Mouse (Mus musculus): ENCODE measurements at regions not wholly inside any gene's neighbourhood (a gene's known extent, or its start where the extent isn't known, plus 50 kb on each side); places are given as distances from the start of the nearest gene placed in this dataset.
"Not testable (repeated sequence)": the region's sequence is repeated elsewhere in the genome, so short reads cannot be mapped to it uniquely, and the experiment has no call there.

- ATAC-seq (ENCODE audit: low FRiP score), result no peak
- no peak overlapping the region for H3K27ac ChIP-seq
- no peaks in the 10 kb centered on the region for H3K9me3 ChIP-seq (replicated peaks)
- no peak overlapping the region for H3K4me3 ChIP-seq
- no peak overlapping the region for H3K4me2 ChIP-seq (replicated peaks)
- no peaks in the 10 kb centered on the region for H3K4me1 ChIP-seq
- H3K9ac ChIP-seq, result no peak overlapping the region
- no peaks in the 10 kb centered on the region for H3K36me3 ChIP-seq
- H3K27me3 ChIP-seq, result no peaks in the 10 kb centered on the region
Measured at GRCm38 (mm10) chr10:31143856-31144488, 169.2 kb upstream of the Hddc2 start.

GRCm38 (mm10) chr10:31144489-31144872 is 168.7 kb upstream of the Hddc2 start:
- Histone ChIP-seq H3K27me3 (no peaks in the 10 kb centered on the region), H3K27ac (no peak overlapping the region), H3K9ac (no peak overlapping the region), H3K4me3 (no peak overlapping the region), H3K36me3 (no peaks in the 10 kb centered on the region), H3K4me1 (no peaks in the 10 kb centered on the region), H3K9me3 (replicated peaks) (no peaks in the 10 kb centered on the region), H3K4me2 (replicated peaks) (no peak overlapping the region)
- ATAC-seq (ENCODE audit: low FRiP score), result no peak
- 85% methylated on average over 3 of the region's 3 CpGs for WGBS

DNA sequence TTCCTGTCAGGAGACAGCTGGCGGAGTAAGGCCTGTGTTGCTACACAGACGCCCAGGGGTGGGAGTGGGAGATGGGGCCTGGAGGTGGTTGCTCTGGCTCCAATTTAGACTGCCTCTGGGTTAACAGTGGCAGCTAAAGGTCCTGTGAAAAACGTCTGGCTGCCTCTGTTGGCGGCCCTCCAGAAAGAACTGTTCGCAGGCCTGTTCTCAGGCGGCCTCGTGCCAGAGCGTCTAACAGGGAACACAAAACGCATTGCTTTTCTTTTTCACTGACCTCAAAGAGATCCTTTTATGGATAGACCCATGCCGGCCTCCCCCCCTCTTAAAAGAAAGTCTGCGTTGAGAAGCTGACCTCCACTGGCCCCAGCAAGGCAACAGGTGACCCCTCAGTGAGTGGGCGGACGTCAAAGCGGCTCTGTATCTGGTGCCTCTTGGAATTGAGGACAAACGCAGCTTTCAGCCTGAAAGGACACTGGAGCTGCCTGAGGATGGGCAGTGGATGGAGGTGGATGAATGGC is 140.0 kb upstream of the Hddc2 start:
- H3K27me3 ChIP-seq, result no peaks in the 10 kb centered on the region
- peak; percentile 82 for ATAC-seq (ENCODE audit: low FRiP score)
- H3K9ac ChIP-seq, result no peak overlapping the region
- no peaks in the 10 kb centered on the region for H3K9me3 ChIP-seq (replicated peaks)
- no peak overlapping the region for H3K4me3 ChIP-seq
- H3K4me2 ChIP-seq (replicated peaks), result no peak overlapping the region
- H3K27ac ChIP-seq, result no peak overlapping the region
- WGBS, result 38% methylated on average over 15 of the region's 15 CpGs
- H3K36me3 ChIP-seq, result no peaks in the 10 kb centered on the region
- H3K4me1 ChIP-seq, result peaks cover 8% of the 10 kb centered on the region; the same call in 1 of the 2 replicates

DNA sequence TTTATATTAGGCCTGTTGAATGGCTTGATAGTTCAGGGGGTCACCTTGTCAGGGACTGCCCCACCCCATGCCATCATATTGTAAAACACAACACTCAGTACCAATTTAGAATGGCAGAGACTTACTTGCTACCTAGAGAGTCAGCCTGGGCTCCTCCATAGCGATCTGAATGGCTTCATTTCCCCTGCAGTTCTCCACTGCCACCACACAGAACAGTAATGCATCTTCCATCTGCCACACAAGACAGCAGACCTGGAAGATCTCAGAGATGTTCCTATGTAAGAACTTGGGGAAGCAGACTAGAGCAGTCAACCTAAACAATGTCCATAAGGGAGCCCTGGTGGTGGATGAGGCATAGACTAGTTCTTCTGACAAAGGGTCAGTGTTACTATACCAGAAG is 123.6 kb upstream of the Hddc2 start:
- 0 out of 2 replicates have a peak, but pooled peaks have one; percentile 11 for ATAC-seq (ENCODE audit: low FRiP score)
- Histone ChIP-seq H3K4me3 (no peak overlapping the region), H3K36me3 (no peaks in the 10 kb centered on the region), H3K9me3 (replicated peaks) (no peaks in the 10 kb centered on the region), H3K9ac (no peak overlapping the region), H3K27me3 (no peaks in the 10 kb centered on the region), H3K4me2 (replicated peaks) (no peak overlapping the region), H3K4me1 (no peaks in the 10 kb centered on the region), H3K27ac (no peak overlapping the region)
- 41% methylated on average over 1 of the region's 1 CpGs for WGBS

- H3K36me3 ChIP-seq; H3K9me3 ChIP-seq (replicated peaks); H3K4me1 ChIP-seq; H3K4me3 ChIP-seq; H3K4me2 ChIP-seq (replicated peaks); H3K27me3 ChIP-seq; ATAC-seq (ENCODE audit: low FRiP score); H3K27ac ChIP-seq; H3K9ac ChIP-seq: not testable (repeated sequence)
- 91% methylated on average over 8 of the region's 8 CpGs for WGBS
Measured at GRCm38 (mm10) chr10:31212164-31212563, 101.0 kb upstream of the Hddc2 start.

DNA sequence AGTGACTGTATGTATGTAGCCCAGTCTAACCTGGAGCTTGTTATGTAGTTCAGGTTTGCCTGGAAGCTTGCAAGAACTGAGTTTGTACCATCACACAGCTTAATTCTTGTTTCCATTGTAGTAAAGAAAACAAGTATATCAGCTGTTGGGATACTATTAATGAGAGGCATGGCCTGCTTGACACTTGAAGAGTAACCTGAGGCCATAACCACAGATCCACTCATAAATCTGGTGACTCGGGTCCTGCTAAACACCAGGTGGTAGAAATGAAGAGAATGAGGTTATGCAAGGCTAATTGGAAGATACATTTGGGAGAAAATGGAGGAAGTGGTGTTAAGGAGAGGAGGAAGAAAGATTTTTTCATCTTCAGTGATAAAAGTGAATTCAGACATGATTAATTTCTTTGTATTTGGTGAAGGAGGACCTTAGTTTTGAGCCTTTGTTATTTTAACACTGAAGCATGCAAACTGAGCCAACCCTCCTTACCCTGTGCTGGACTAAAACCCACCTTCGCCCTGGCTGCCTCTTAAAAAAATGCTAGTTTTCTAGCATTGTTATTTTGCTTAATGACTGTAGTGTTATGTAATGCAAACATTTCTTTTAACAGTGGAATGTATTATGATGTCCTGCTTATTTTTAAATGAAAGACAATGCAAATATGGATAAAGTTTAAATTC is 100.3 kb upstream of the Hddc2 start:
- H3K27me3 ChIP-seq, result no peaks in the 10 kb centered on the region
- 82% methylated on average over 2 of the region's 2 CpGs for WGBS
- H3K9me3 ChIP-seq (replicated peaks), result no peaks in the 10 kb centered on the region
- H3K4me2 ChIP-seq (replicated peaks), result no peak overlapping the region
- no peak for ATAC-seq (ENCODE audit: low FRiP score)
- no peak overlapping the region for H3K4me3 ChIP-seq
- H3K9ac ChIP-seq, result no peak overlapping the region
- H3K27ac ChIP-seq, result no peak overlapping the region
- H3K4me1 ChIP-seq, result no peaks in the 10 kb centered on the region
- no peaks in the 10 kb centered on the region for H3K36me3 ChIP-seq

GRCm38 (mm10) chr10:31221902-31222301 is 91.3 kb upstream of the Hddc2 start:
- no peaks in the 10 kb centered on the region for H3K4me1 ChIP-seq
- no peaks in the 10 kb centered on the region for H3K27me3 ChIP-seq
- no peak overlapping the region for H3K4me2 ChIP-seq (replicated peaks)
- ATAC-seq (ENCODE audit: low FRiP score), result no peak
- no peak overlapping the region for H3K4me3 ChIP-seq
- H3K27ac ChIP-seq, result no peak overlapping the region
- no peak overlapping the region for H3K9ac ChIP-seq
- H3K36me3 ChIP-seq, result no peaks in the 10 kb centered on the region
- no peaks in the 10 kb centered on the region for H3K9me3 ChIP-seq (replicated peaks)
- WGBS, result 80% methylated on average over 1 of the region's 1 CpGs

DNA sequence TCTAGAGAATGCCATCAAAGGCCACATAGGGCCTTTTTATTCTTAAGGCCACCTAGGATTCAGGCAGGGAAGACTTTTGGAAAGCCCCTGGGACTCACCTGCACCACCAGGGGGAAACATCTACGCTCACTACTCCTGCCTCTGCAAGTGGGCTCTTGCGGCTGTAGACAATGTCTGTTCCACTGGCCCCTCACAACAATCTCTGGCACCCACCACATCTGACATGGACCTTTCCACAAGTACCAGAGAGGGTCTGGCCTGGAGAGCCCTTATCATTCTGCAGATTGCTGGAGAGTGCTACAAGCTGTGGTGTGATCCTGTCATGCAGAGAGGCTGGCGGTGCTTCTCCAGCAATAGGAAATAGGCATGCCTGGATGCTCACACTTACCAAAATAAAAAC is 84.1 kb upstream of the Hddc2 start:
- H3K4me2 ChIP-seq (replicated peaks), result no peak overlapping the region
- H3K9me3 ChIP-seq (replicated peaks), result no peaks in the 10 kb centered on the region
- H3K4me3 ChIP-seq, result no peak overlapping the region
- no peak overlapping the region for H3K27ac ChIP-seq
- H3K4me1 ChIP-seq, result no peaks in the 10 kb centered on the region
- H3K36me3 ChIP-seq, result no peaks in the 10 kb centered on the region
- no peak overlapping the region for H3K9ac ChIP-seq
- no peaks in the 10 kb centered on the region for H3K27me3 ChIP-seq
- WGBS, result 87% methylated on average over 3 of the region's 3 CpGs
- no peak for ATAC-seq (ENCODE audit: low FRiP score)

GRCm38 (mm10) chr10:31242442-31242966 is 70.7 kb upstream of the Hddc2 start:
- ATAC-seq (ENCODE audit: low FRiP score), result no peak
- Histone ChIP-seq H3K4me1 (no peaks in the 10 kb centered on the region), H3K4me3 (no peak overlapping the region), H3K9ac (no peak overlapping the region), H3K9me3 (replicated peaks) (no peaks in the 10 kb centered on the region), H3K27ac (no peak overlapping the region), H3K27me3 (no peaks in the 10 kb centered on the region), H3K36me3 (no peaks in the 10 kb centered on the region), H3K4me2 (replicated peaks) (no peak overlapping the region)
- 82% methylated on average over 3 of the region's 3 CpGs for WGBS

DNA sequence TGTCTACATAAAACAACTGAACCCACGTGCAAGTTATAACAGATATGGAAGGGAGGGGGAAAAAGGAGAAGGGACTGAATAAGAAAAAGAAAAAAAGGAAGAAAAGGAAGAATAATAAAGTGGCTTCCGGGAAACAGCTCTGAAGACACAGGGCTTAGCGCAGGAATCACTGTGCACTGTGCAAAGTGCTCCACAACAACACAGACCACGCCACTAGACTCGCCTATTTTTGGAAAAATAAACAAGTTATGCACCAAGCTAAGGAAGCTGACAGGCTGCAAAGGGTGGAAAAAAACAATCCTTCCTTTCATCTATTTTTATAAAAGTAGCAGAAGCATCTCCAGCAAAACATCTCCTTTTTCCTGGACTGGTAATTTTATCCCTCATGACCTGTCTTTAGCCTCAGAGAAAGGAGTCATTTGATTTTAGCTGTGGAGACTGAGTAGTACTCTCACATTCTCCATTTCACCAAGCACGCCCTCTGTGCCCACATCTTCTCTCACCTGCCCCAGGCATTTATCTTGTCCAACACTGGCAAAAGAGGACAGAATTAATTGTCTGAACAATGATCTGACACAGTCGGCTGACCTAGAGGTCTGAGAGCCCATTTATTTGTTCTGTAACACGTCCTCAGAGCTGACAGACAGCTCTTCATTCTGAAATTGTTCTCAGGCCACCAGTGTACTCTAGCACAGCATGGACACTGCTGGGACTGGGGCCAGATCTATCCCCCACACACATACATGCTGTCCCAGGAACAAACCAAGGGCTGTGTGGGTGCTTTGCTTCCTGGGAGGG is 60.4 kb upstream of the Hddc2 start:
- H3K27ac ChIP-seq, result no peak overlapping the region
- no peak overlapping the region for H3K4me3 ChIP-seq
- H3K36me3 ChIP-seq, result no peaks in the 10 kb centered on the region
- 60% methylated on average over 8 of the region's 8 CpGs for WGBS
- peaks cover 5% of the 10 kb centered on the region; the same call in 1 of the 2 replicates for H3K4me1 ChIP-seq
- no peaks in the 10 kb centered on the region for H3K9me3 ChIP-seq (replicated peaks)
- no peak overlapping the region for H3K4me2 ChIP-seq (replicated peaks)
- H3K27me3 ChIP-seq, result no peaks in the 10 kb centered on the region
- no peak for ATAC-seq (ENCODE audit: low FRiP score)
- no peak overlapping the region for H3K9ac ChIP-seq

- Histone ChIP-seq H3K9ac (no peak overlapping the region), H3K36me3 (no peaks in the 10 kb centered on the region), H3K4me3 (no peak overlapping the region), H3K27ac (no peak overlapping the region), H3K27me3 (no peaks in the 10 kb centered on the region), H3K9me3 (replicated peaks) (no peaks in the 10 kb centered on the region), H3K4me1 (peaks cover 5% of the 10 kb centered on the region; the same call in 1 of the 2 replicates), H3K4me2 (replicated peaks) (no peak overlapping the region)
- ATAC-seq (ENCODE audit: low FRiP score), result no peak
- 76% methylated on average over 1 of the region's 1 CpGs for WGBS
Measured at GRCm38 (mm10) chr10:31256934-31257333, 56.2 kb upstream of the Hddc2 start.

DNA sequence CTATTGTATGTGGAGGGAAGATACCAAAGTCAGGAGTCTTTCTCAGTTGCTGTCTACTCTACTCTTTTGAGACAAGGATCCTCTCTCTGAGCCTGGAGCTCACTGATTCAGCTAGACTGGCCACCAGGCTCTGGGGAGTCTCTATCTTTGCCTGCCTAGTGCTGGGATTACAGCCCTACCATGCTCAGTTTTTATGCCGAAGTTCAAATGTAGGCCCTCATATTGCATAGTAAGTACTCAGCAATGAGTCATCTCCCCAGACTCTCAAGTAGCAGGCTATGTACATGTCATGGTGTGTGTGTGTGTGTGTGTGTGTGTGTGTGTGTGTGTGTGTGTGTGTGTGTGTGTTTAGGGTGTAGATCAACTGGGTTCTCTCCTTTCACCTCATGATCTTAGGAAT is 55.6 kb upstream of the Hddc2 start:
- Histone ChIP-seq H3K9ac (no peak overlapping the region), H3K27me3 (no peaks in the 10 kb centered on the region), H3K4me1 (peaks cover 5% of the 10 kb centered on the region; the same call in 1 of the 2 replicates), H3K4me3 (no peak overlapping the region), H3K9me3 (replicated peaks) (no peaks in the 10 kb centered on the region), H3K4me2 (replicated peaks) (no peak overlapping the region), H3K27ac (no peak overlapping the region), H3K36me3 (no peaks in the 10 kb centered on the region)
- no peak for ATAC-seq (ENCODE audit: low FRiP score)
- WGBS, result 73% methylated on average over 1 of the region's 1 CpGs
